Mouse (Mus musculus): ENCODE data around the gene Shisa5. TPM values are rescaled to one million over a fixed set of nuclear protein-coding genes. Genes with fewer than 3 reads are reported as not detected.

The Shisa5 gene
- polyA plus RNA-seq, 1 experiment from 2014 or later = 60.4 TPM

- Histone ChIP-seq H3K4me2 (replicated peaks) (peak within 1 kb of the TSS; percentile 70), H3K27ac (peak within 1 kb of the TSS; percentile 77), H3K27me3 (no peaks in the 10 kb centered on the region), H3K4me1 (peaks cover 11% of the 10 kb centered on the region), H3K9ac (peak within 1 kb of the TSS; percentile 73), H3K9me3 (no peaks in the 10 kb centered on the region), H3K4me3 (peak within 1 kb of the TSS; percentile 80), H3K36me3 (peaks cover 26% of the 10 kb centered on the region)
- peak; percentile 93 for ATAC-seq (ENCODE audit: insufficient number of reproducible peaks, insufficient read depth, low FRiP score, low TSS enrichment)
- under 1% methylated on average over 37 of the region's 37 CpGs for WGBS
These were observed 43.9 kb downstream of the Shisa5 start, which contains the start of the genes Ccdc51 and Tma7 for GRCm38 (mm10) chr9:109082124-109082800. TSS of gene Ccdc51 (plus strand) at chr9:109082493. TSS of gene Tma7 (minus strand) at chr9:109082587.

- Histone ChIP-seq H3K27ac (no peak overlapping the region), H3K9ac (no peak overlapping the region), H3K9me3 (no peaks in the 10 kb centered on the region), H3K4me3 (no peak overlapping the region), H3K27me3 (no peaks in the 10 kb centered on the region), H3K4me1 (peaks cover 15% of the 10 kb centered on the region), H3K4me2 (replicated peaks) (no peak overlapping the region), H3K36me3 (peaks cover 13% of the 10 kb centered on the region)
- 9% methylated on average over 2 of the region's 2 CpGs for WGBS
- no peak for ATAC-seq (ENCODE audit: insufficient number of reproducible peaks, insufficient read depth, low FRiP score, low TSS enrichment)
These were observed 46.6 kb downstream of the Shisa5 start for GRCm38 (mm10) chr9:109084922-109085321.

DNA sequence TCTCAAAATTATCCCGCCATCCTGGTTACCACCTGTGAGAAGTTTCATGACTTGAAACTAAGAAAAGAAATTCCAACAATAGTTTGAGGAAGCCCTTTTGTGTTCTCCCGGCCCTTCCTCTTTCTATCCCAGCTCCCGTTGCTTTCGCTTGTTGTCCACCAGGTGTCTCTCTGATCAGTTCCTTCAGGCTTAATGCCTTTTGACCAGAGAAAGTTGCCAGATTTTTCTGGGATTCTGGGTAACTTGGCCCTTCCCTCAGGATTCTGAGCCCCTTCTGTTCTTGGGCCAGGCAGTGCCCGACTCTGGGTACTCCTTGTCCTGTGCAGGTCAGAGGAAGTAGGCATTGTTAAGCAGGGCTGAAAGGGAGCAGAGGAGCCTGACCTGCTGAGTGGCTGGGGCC, 49.6 kb downstream of the Shisa5 start:
- 7% methylated on average over 5 of the region's 5 CpGs for WGBS
- no peak for ATAC-seq (ENCODE audit: insufficient number of reproducible peaks, insufficient read depth, low FRiP score, low TSS enrichment)
- no peaks in the 10 kb centered on the region for H3K27me3 ChIP-seq
- H3K36me3 ChIP-seq = peaks cover 22% of the 10 kb centered on the region
- H3K4me1 ChIP-seq = peaks cover 8% of the 10 kb centered on the region
- H3K9me3 ChIP-seq = no peaks in the 10 kb centered on the region
- H3K27ac ChIP-seq = no peak overlapping the region
- peak overlapping the region; percentile 31 for H3K9ac ChIP-seq
- no peak overlapping the region for H3K4me2 ChIP-seq (replicated peaks)
- no peak overlapping the region for H3K4me3 ChIP-seq

DNA sequence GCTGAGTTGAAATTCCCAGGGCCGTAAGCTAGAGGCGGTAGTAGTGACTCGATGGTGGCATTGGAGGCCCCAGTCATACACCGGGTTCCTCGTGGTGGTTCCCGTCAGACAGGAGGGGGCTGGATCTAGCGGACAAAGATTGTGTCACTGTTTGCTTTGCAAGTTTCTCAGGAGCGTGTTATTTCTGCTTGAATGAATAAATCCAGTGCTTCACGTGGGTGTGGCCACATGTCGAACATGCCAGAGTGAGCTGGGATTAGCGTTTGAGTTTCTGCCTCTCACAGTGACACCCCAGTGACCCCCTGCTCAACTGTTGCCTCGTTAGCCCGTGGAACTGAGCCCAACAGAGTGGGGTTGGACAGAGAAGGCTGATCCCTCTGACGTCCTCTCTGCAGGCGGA, 52.1 kb downstream of the Shisa5 start:
- Histone ChIP-seq H3K4me1 (peaks cover 20% of the 10 kb centered on the region), H3K9ac (no peak overlapping the region), H3K36me3 (peaks cover 22% of the 10 kb centered on the region), H3K9me3 (no peaks in the 10 kb centered on the region), H3K4me3 (no peak overlapping the region), H3K27ac (0 out of 2 replicates have a peak overlapping the region, but pooled peaks have one; percentile 12), H3K27me3 (no peaks in the 10 kb centered on the region), H3K4me2 (replicated peaks) (no peak overlapping the region)
- 66% methylated on average over 15 of the region's 15 CpGs for WGBS
- no peak for ATAC-seq (ENCODE audit: insufficient number of reproducible peaks, insufficient read depth, low FRiP score, low TSS enrichment)

GRCm38 (mm10) chr9:109091802-109092201, 53.4 kb downstream of the Shisa5 start:
- Histone ChIP-seq H3K9me3 (no peaks in the 10 kb centered on the region), H3K27me3 (no peaks in the 10 kb centered on the region), H3K27ac (no peak overlapping the region), H3K36me3 (peaks cover 22% of the 10 kb centered on the region), H3K9ac (no peak overlapping the region), H3K4me3 (no peak overlapping the region), H3K4me1 (peaks cover 23% of the 10 kb centered on the region), H3K4me2 (replicated peaks) (no peak overlapping the region)
- 87% methylated on average over 8 of the region's 8 CpGs for WGBS
- ATAC-seq (ENCODE audit: insufficient number of reproducible peaks, insufficient read depth, low FRiP score, low TSS enrichment) = no peak

- no peak for ATAC-seq (ENCODE audit: insufficient number of reproducible peaks, insufficient read depth, low FRiP score, low TSS enrichment)
- no peaks in the 10 kb centered on the region for H3K27me3 ChIP-seq
- H3K4me1 ChIP-seq = peaks cover 33% of the 10 kb centered on the region
- 28% methylated on average over 6 of the region's 6 CpGs for WGBS
- H3K4me3 ChIP-seq = no peak overlapping the region
- H3K4me2 ChIP-seq (replicated peaks) = no peak overlapping the region
- no peak overlapping the region for H3K9ac ChIP-seq
- no peaks in the 10 kb centered on the region for H3K9me3 ChIP-seq
- H3K36me3 ChIP-seq = peaks cover 22% of the 10 kb centered on the region
- no peak overlapping the region for H3K27ac ChIP-seq
These were observed 54.4 kb downstream of the Shisa5 start for GRCm38 (mm10) chr9:109092799-109093198.

GRCm38 (mm10) chr9:109093786-109094552, 55.6 kb downstream of the Shisa5 start:
- Histone ChIP-seq H3K27me3 (no peaks in the 10 kb centered on the region), H3K4me2 (replicated peaks) (peak overlapping the region; percentile 76), H3K9me3 (no peaks in the 10 kb centered on the region), H3K4me1 (peaks cover 40% of the 10 kb centered on the region), H3K4me3 (peak overlapping the region; percentile 74), H3K27ac (peak overlapping the region; percentile 100), H3K9ac (peak overlapping the region; percentile 95), H3K36me3 (peaks cover 22% of the 10 kb centered on the region)
- peak; percentile 1; the same call in 1 of the 2 replicates for ATAC-seq (ENCODE audit: insufficient number of reproducible peaks, insufficient read depth, low FRiP score, low TSS enrichment)
- 13% methylated on average over 11 of the region's 11 CpGs for WGBS

- Histone ChIP-seq H3K27ac (peak overlapping the region; percentile 100), H3K4me3 (peak overlapping the region; percentile 74), H3K36me3 (peaks cover 26% of the 10 kb centered on the region), H3K9me3 (no peaks in the 10 kb centered on the region), H3K4me1 (peaks cover 44% of the 10 kb centered on the region), H3K4me2 (replicated peaks) (peak overlapping the region; percentile 76), H3K9ac (peak overlapping the region; percentile 95), H3K27me3 (no peaks in the 10 kb centered on the region)
- ATAC-seq (ENCODE audit: insufficient number of reproducible peaks, insufficient read depth, low FRiP score, low TSS enrichment) = peak; percentile 19
- under 1% methylated on average over 20 of the region's 21 CpGs for WGBS
These were observed 56.3 kb downstream of the Shisa5 start for GRCm38 (mm10) chr9:109094553-109095136.

GRCm38 (mm10) chr9:109095137-109095982, 57.0 kb downstream of the Shisa5 start, which contains the start of gene Plxnb1:
TSS of gene Plxnb1 (plus strand) at chr9:109095389.
- Histone ChIP-seq H3K27me3 (no peaks in the 10 kb centered on the region), H3K4me1 (peaks cover 44% of the 10 kb centered on the region), H3K36me3 (peaks cover 29% of the 10 kb centered on the region), H3K9ac (peak within 1 kb of the TSS; percentile 95), H3K4me2 (replicated peaks) (peak within 1 kb of the TSS; percentile 76), H3K27ac (peak within 1 kb of the TSS; percentile 100), H3K4me3 (peak within 1 kb of the TSS; percentile 74), H3K9me3 (no peaks in the 10 kb centered on the region)
- ATAC-seq (ENCODE audit: insufficient number of reproducible peaks, insufficient read depth, low FRiP score, low TSS enrichment) = peak; percentile 45
- WGBS = under 1% methylated on average over 99 of the region's 102 CpGs

GRCm38 (mm10) chr9:109096251-109096661, 57.9 kb downstream of the Shisa5 start:
- H3K27ac ChIP-seq = peak overlapping the region; percentile 100
- no peaks in the 10 kb centered on the region for H3K27me3 ChIP-seq
- peak overlapping the region; percentile 95 for H3K9ac ChIP-seq
- no peaks in the 10 kb centered on the region for H3K9me3 ChIP-seq
- 20% methylated on average over 9 of the region's 9 CpGs for WGBS
- peak overlapping the region; percentile 76 for H3K4me2 ChIP-seq (replicated peaks)
- peaks cover 44% of the 10 kb centered on the region for H3K4me1 ChIP-seq
- peak overlapping the region; percentile 74 for H3K4me3 ChIP-seq
- ATAC-seq (ENCODE audit: insufficient number of reproducible peaks, insufficient read depth, low FRiP score, low TSS enrichment) = no peak
- peaks cover 28% of the 10 kb centered on the region for H3K36me3 ChIP-seq

DNA sequence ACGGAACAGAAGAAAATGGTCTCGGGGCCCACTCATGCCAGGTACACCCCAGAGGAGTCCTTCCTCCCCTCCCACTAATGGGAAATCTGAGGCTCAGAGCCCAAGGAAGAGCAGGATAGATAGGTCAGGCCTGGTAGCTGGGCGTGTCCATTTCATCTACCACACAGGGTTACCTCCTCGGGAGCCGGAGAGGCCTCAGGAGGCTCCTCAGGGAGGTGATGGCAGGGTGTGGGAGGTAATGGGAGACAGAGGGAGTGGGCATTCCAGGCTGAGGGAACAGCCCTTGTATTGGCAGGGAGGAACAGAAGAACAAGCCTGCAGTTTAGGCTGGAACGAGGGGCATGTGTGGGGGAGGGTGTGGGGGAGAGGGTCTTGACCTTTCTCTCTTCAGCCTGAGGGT, 58.5 kb downstream of the Shisa5 start:
- Histone ChIP-seq H3K27me3 (no peaks in the 10 kb centered on the region), H3K36me3 (peaks cover 28% of the 10 kb centered on the region), H3K4me3 (peak overlapping the region; percentile 74), H3K9ac (peak overlapping the region; percentile 95), H3K27ac (peak overlapping the region; percentile 100), H3K9me3 (no peaks in the 10 kb centered on the region), H3K4me2 (replicated peaks) (peak overlapping the region; percentile 76), H3K4me1 (peaks cover 44% of the 10 kb centered on the region)
- no peak for ATAC-seq (ENCODE audit: insufficient number of reproducible peaks, insufficient read depth, low FRiP score, low TSS enrichment)
- 19% methylated on average over 6 of the region's 6 CpGs for WGBS
